Mouse (Mus musculus) cerebellum, adult 2 months (tissue): Measurements from ENCODE around the gene Dgat2.

Source experiments
- CTCF ChIP-seq: fragments of 200-500 bp; IDR thresholded peaks from 2 replicates; pipeline ENCODE4 v1.5.1; 2011; ENCODE audit warnings: low read depth, mild to moderate bottlenecking, control low read depth, low read length, moderate library complexity, borderline replicate concordance; ENCODE audit not compliant: insufficient read depth
- POLR2A ChIP-seq: fragments of 200-500 bp; IDR thresholded peaks from 2 replicates; pipeline ENCODE4 v1.6.1; 2011; ENCODE audit warnings: low read length, control low read depth, borderline replicate concordance; ENCODE audit not compliant: insufficient read depth

DNA sequence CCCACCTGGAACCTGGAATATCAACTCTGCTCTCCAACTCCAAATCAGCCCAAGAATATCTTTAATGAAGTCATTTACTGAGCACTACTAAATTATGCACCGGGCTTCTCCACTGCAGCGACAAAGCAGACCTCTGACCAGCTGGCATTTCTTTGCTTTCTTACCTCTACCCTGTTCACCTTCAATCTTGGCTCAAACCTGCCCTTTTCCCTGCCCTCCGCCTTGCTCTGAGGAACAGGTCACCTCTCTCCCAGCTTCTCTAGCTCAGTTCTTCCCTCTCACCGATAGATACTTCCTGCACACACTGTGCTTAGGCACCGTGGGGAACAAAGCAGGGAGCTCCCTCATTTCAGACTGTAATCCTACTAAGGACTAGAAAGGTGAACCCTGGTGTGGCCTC is 59.9 kb downstream of the Dgat2 start:
- TF ChIP-seq CTCF, result no peak
- no peak for TF ChIP-seq POLR2A
